Mouse (Mus musculus) granulocyte monocyte progenitor cell, adult 5-6 weeks (primary cell): ENCODE measurements around the gene Cdk2ap2. TPM values are rescaled to one million over a fixed set of nuclear protein-coding genes. Genes with fewer than 3 reads are reported as not detected.
"Not testable (repeated sequence)": the region's sequence is repeated elsewhere in the genome, so short reads cannot be mapped to it uniquely, and the experiment has no call there.

Source experiments
- ATAC-seq: replicated peaks from 2 replicates; pipeline ENCODE4 v1.8.0; 2016; ENCODE audit warnings: mild to moderate bottlenecking, moderate TSS enrichment, inconsistent platforms; ENCODE audit not compliant: poor library complexity, severe bottlenecking
- total RNA-seq, 2 experiments: library from RNA; stranded (forward) in 1 of 2; stranded (reverse) in 1 of 2; fragments of 200-712, 200-1000 nt in 1 of 2; fragments of >200 nt in 1 of 2; fragmentation: Nextera tagmentation in 1 of 2; gene quantifications; 2 replicates each; pipeline ENCODE4 v1.2.3; 2014 to 2017

Gene Cdk2ap2
- total RNA-seq, 2 experiments from 2014 or later, result 36.5 to 119 TPM

DNA sequence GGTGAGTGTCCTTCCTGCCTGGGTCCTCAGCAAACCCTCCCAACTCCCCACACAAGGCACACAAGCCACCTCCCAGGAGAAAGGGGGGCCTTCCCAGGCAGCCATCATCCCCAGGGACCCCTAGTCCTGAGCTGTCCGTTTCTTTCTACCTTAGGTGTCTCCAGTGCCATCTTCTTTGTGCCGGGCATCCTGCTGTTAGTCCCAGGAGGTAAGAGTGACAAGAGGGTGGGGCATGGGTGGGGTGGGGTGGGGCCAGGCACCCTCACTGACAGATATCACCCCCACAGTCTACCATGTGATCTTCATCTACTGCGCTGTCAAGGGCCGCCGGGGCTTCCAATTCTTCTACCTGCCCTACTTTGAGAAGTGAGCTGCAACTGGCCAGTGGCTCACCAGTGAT is 34.1 kb downstream of the Cdk2ap2 start:
- ATAC-seq, result no peak

DNA sequence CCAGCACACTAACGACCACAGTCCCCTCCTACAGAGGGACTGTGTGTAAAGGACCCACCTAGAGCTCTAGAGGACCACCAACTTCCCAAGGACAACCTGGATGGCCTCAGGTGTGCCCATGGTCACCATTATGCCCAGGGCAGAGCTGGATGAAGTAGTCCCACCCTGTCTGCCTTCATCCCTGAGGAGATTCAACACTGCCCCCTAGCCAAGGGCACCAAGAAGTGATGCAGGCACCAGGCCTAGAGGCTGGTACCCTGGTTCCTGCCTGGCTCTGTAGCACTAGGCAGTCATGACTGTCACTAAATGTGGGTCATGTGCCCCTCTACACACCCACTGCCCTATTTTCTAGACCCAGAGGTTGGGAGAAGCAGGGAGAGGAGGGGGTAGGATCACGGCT is 34.8 kb downstream of the Cdk2ap2 start:
- no peak for ATAC-seq

- ATAC-seq, result no peak
Measured at GRCm38 (mm10) chr19:4134354-4134753, 37.4 kb downstream of the Cdk2ap2 start.

GRCm38 (mm10) chr19:4135229-4135962 is 38.4 kb downstream of the Cdk2ap2 start:
- not testable (repeated sequence) for ATAC-seq

DNA sequence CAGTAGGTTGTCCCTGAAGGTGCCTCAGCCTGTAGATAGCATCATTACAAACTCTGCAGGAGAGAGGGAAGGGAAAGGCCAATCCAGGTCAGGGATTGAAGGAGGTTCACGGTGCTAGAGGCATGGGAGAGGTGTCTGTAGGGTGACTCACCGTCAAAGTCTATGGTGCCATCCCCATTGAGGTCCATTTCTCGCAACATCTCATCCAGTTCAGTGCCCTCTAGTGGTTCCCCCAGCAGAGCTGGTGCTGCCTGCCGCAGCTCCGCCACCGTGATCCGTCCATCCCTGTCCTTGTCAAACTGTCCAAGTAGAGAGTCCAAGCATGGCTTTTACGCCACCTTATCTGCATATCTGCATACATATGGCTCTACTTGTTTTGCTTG is 39.0 kb downstream of the Cdk2ap2 start:
- peak; percentile 66 for ATAC-seq

GRCm38 (mm10) chr19:4136463-4136862 is 39.5 kb downstream of the Cdk2ap2 start:
- no peak for ATAC-seq

DNA sequence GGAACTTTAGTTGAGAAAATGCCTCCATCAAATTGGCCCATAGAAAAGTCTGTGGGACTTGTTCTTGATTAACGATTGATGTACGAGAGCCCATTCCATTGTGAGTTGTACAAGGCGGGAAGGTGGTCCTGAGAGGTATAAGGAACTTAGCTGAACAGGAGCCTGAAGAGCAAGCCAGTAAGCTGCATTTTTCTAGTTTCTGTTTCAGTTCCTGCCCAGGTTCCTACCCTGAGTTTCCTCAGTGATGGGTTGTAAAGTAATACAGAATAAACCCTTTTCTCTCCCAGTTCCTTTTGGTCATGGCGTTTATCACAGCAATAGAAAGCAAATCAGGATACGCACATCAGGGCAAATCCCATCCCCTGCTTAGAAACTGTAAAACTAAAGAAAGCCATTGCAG is 40.9 kb downstream of the Cdk2ap2 start:
- ATAC-seq, result peak; percentile 44; the same call in 1 of the 2 replicates

DNA sequence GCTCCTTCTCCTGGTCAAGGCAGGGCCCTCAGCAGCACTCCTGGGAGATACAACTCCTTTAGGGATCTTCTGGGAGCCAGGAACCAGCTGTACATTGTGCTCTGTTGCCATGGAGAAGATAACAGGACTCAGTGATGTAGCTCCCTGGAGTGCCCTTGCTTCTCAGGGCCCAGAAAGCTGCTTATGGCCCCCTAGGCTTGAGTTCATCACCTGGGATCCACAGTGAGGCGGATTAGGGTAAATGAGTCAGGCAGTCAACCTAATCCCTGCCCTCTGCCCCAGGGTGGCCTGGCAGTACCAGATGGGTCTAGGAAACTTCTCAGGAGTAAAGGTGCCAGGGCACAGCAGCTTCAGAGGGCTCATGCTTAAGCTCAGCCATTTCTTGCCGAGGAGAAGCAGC is 42.5 kb downstream of the Cdk2ap2 start, which contains the start of gene Gpr152:
Gene Gpr152, plus strand, starts transcription at position 342 of the 400 bp plus-strand sequence.
- ATAC-seq, result no peak

- no peak for ATAC-seq
Measured at GRCm38 (mm10) chr19:4140147-4140546, 43.2 kb downstream of the Cdk2ap2 start.

- no peak for ATAC-seq
Measured at GRCm38 (mm10) chr19:4142416-4143173, 45.6 kb downstream of the Cdk2ap2 start.

- peak; percentile 23; the same call in 1 of the 2 replicates for ATAC-seq
Measured at GRCm38 (mm10) chr19:4143759-4144268, 46.8 kb downstream of the Cdk2ap2 start, which contains the start of gene Cabp4. Gene Cabp4 (minus strand): TSS chr19:4144033.

GRCm38 (mm10) chr19:4144550-4145498 is 47.8 kb downstream of the Cdk2ap2 start:
- ATAC-seq, result no peak

- no peak for ATAC-seq
Measured at GRCm38 (mm10) chr19:4145936-4146335, 49.0 kb downstream of the Cdk2ap2 start.

- no peak for ATAC-seq
Measured at GRCm38 (mm10) chr19:4146366-4147021, 49.5 kb downstream of the Cdk2ap2 start.

DNA sequence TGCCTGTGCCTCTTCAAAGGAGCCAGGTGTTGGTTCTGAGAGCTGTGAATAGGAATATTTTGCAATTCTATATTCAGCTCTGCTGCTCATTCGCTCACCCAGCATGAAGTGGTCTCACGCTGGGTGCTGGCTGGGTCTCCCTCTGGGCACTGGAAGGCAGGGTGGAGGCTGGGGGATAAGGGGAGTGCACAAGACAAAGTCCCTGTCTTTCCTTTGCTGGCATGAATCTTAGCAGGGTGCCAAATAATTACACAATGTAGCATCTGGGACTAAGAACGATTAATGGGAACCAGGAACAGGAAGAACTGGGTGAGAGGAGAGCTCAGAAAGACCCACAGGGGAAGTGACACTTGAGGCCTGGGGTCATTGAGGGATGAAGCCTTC is 50.0 kb downstream of the Cdk2ap2 start:
- ATAC-seq, result peak; percentile 53

DNA sequence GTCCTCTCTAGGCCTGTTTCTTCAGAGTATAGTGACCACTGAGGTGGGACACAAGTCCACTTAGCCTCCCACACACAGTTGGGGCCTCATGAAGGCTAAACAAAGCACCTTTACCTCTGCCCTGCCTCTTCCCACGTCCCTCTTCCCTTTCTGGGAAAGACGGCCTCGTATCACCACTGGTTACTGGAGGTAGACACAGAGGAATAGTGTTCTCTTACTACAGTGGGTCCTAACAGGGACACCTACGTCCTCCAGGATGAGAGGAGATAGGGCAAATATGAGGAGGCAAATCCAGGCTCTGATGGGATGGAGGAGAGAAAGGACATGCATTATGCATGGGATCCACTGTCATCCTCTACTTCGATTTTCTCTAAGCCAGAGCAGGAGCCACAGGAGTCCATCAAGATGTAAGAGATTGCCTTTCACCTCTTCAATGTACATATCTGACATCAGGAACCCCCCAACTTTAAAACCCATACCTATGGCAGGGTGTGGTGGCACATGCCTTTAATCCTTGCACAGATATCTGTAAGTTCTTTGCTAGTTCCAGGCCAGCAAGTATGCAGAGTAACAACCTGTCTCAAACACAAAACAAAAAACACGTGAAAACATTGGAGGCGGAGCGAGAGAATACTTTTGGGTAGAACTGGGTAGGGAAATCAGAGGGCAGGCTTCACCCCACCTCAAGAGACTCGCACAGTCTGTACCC is 51.0 kb downstream of the Cdk2ap2 start:
- no peak for ATAC-seq

DNA sequence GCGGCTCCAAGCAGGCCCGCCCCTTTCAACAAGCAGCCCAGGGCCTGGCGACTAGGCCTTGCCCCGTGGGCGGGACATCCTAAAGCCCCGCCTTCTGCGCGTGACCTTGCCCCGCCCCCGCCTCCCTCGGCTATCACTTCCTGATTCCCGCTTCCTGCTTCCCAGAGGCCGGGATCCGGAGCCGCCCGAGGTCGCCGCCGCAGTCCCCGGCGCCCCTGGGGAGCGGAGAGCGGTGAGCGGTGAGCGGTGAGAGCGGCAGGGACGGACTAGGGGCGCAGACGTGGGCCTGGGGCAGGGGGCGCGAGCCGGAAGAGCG is 51.5 kb downstream of the Cdk2ap2 start, which contains the start of gene Coro1b:
Gene Coro1b, plus strand, starts transcription at position 129 of the 316 bp plus-strand sequence.
- peak; percentile 82 for ATAC-seq
